Mouse (Mus musculus): ENCODE measurements at regions not wholly inside any gene's neighbourhood (a gene's known extent, or its start where the extent isn't known, plus 50 kb on each side); places are given as distances from the start of the nearest gene placed in this dataset.

- Histone ChIP-seq H3K4me3 (ENCODE audit: control insufficient read depth in 1 of 2, insufficient read depth in 1 of 2, low read depth in 2 of 2, low read length in 2 of 2) (no peak overlapping the region), H3K9me3 (replicated peaks; ENCODE audit: insufficient read depth, low read length) (no peaks in the 10 kb centered on the region), H3K4me1 (ENCODE audit: control insufficient read depth in 1 of 2, insufficient read depth in 2 of 2, low read length in 2 of 2) (no peaks in the 10 kb centered on the region), H3K27me3 (ENCODE audit: control insufficient read depth in 1 of 2, insufficient read depth in 2 of 2, low read length in 2 of 2) (no peaks in the 10 kb centered on the region; a peak in 1 of 4 replicates), H3K9ac (ENCODE audit: control insufficient read depth, low read depth, low read length, poor library complexity, severe bottlenecking) (no peak overlapping the region), H3K79me2 (ENCODE audit: control insufficient read depth, insufficient read depth, low read length, poor library complexity) (no peaks in the 10 kb centered on the region), H3K36me3 (ENCODE audit: control insufficient read depth in 1 of 2, insufficient read depth in 2 of 2, low read length in 2 of 2) (no peaks in the 10 kb centered on the region), H3K27ac (ENCODE audit: control insufficient read depth, low read depth, low read length) (no peak overlapping the region)
- DNase-seq (ENCODE audit: low read depth, low spot score): no peak
- no peak for TF ChIP-seq KAT2A (conservative IDR thresholded peaks at IDR 0.05; ENCODE audit: low read depth, low read length)
- TF ChIP-seq GATA1 (IDR thresholded peaks at IDR 0.05; ENCODE audit: low read depth, low read length): no peak
- TF ChIP-seq ETS1 (IDR thresholded peaks at IDR 0.05; ENCODE audit: low read depth, low read length): no peak
- TF ChIP-seq NRF1 (IDR thresholded peaks at IDR 0.05; ENCODE audit: insufficient read depth, low read depth, low read length, poor library complexity, severe bottlenecking): no peak
- no peak for TF ChIP-seq TBP (IDR thresholded peaks at IDR 0.05; ENCODE audit: low read depth, low read length)
- TF ChIP-seq MYB (IDR thresholded peaks at IDR 0.05; ENCODE audit: low read depth, low read length): no peak
- TF ChIP-seq ZC3H11A (IDR thresholded peaks at IDR 0.05; ENCODE audit: low read depth, low read length): no peak
- no peak for TF ChIP-seq NELFE (IDR thresholded peaks at IDR 0.05; ENCODE audit: low read depth, low read length)
- TF ChIP-seq CTCF (IDR thresholded peaks at IDR 0.05 in 2 of 3, conservative IDR thresholded peaks at IDR 0.05 in 1 of 3; ENCODE audit: control insufficient read depth in 1 of 3, insufficient read depth in 1 of 3, low read depth in 2 of 3, low read length in 3 of 3, poor library complexity in 1 of 3, severe bottlenecking in 1 of 3): no peak
- TF ChIP-seq MEF2A (IDR thresholded peaks at IDR 0.05; ENCODE audit: extremely low read depth, insufficient replicate concordance, low read depth, low read length, poor library complexity, severe bottlenecking): no peak
Observed at GRCm38 (mm10) chr4:58670107-58670905, 116.6 kb upstream of the Lpar1 start.

GRCm38 (mm10) chr4:58668368-58669153, 114.9 kb upstream of the Lpar1 start:
- Histone ChIP-seq H3K27ac (ENCODE audit: control insufficient read depth, low read depth, low read length) (no peak overlapping the region), H3K36me3 (ENCODE audit: control insufficient read depth in 1 of 2, insufficient read depth in 2 of 2, low read length in 2 of 2) (no peaks in the 10 kb centered on the region), H3K4me1 (ENCODE audit: control insufficient read depth in 1 of 2, insufficient read depth in 2 of 2, low read length in 2 of 2) (no peaks in the 10 kb centered on the region), H3K79me2 (ENCODE audit: control insufficient read depth, insufficient read depth, low read length, poor library complexity) (no peaks in the 10 kb centered on the region), H3K27me3 (ENCODE audit: control insufficient read depth in 1 of 2, insufficient read depth in 2 of 2, low read length in 2 of 2) (no peaks in the 10 kb centered on the region; a peak in 1 of 4 replicates), H3K9me3 (replicated peaks; ENCODE audit: insufficient read depth, low read length) (no peaks in the 10 kb centered on the region), H3K4me3 (ENCODE audit: control insufficient read depth in 1 of 2, insufficient read depth in 1 of 2, low read depth in 2 of 2, low read length in 2 of 2) (no peak overlapping the region), H3K9ac (ENCODE audit: control insufficient read depth, low read depth, low read length, poor library complexity, severe bottlenecking) (no peak overlapping the region)
- TF ChIP-seq MAFK (IDR thresholded peaks at IDR 0.05; ENCODE audit: borderline replicate concordance, low read depth, low read length) (no peak), KAT2A (conservative IDR thresholded peaks at IDR 0.05; ENCODE audit: low read depth, low read length) (no peak), ZMIZ1 (IDR thresholded peaks at IDR 0.05; ENCODE audit: low read depth, low read length) (no peak), MYC (IDR thresholded peaks at IDR 0.05; ENCODE audit: low read depth, low read length) (no peak), CHD1 (IDR thresholded peaks at IDR 0.05; ENCODE audit: low read depth, low read length) (no peak), CHD2 (IDR thresholded peaks at IDR 0.05; ENCODE audit: low read length) (no peak), USF2 (IDR thresholded peaks at IDR 0.05; ENCODE audit: borderline replicate concordance in 1 of 2, insufficient read depth in 1 of 2, low read depth in 1 of 2, low read length in 2 of 2) (no peak), USF1 (IDR thresholded peaks at IDR 0.05; ENCODE audit: low read depth, low read length) (peak; percentile 54; the same call in 1 of the 2 replicates)
- no peak for DNase-seq (ENCODE audit: low read depth, low spot score)

All from MEL (cell line).